Mouse (Mus musculus) hindbrain, embryonic 11.5 days (tissue): Measurements from ENCODE around the gene Daam1. TPM values are rescaled to one million over a fixed set of nuclear protein-coding genes. Genes with fewer than 3 reads are reported as not detected.

Experiments
- ATAC-seq: fragments of 200-750 bp; cut with Nextera tagmentation; 2 replicates; pipeline ENCODE4 v1.8.0; 2017; ENCODE audit warnings: mild to moderate bottlenecking, moderate TSS enrichment, moderate library complexity; ENCODE audit not compliant: low FRiP score
- DNase-seq: peaks from one replicate; pipeline ENCODE4 v3.0.0-alpha.2; 2015; ENCODE audit warnings: low spot score
- H3K27ac ChIP-seq: fragments of 300-500 bp; sonication (generic); 2 replicates; pipeline ENCODE4 v1.5.1; 2014; ENCODE audit warnings: mild to moderate bottlenecking, low read depth, low read length
- H3K27me3 ChIP-seq: fragments of 300-500 bp; sonication (generic); 2 replicates; pipeline ENCODE4 v1.6.1; 2014; ENCODE audit warnings: mild to moderate bottlenecking, low read length, moderate library complexity, mixed read lengths; ENCODE audit not compliant: control insufficient read depth, insufficient read depth
- H3K36me3 ChIP-seq: fragments of 300-500 bp; sonication (generic); 2 replicates; pipeline ENCODE4 v1.6.1; 2014; ENCODE audit warnings: mild to moderate bottlenecking, low read length, moderate library complexity, mixed read lengths; ENCODE audit not compliant: control insufficient read depth, insufficient read depth
- H3K4me1 ChIP-seq: fragments of 300-500 bp; sonication (generic); replicated peaks from 2 replicates; pipeline ENCODE4 v1.6.1; 2014; ENCODE audit warnings: low read length, mixed read lengths; ENCODE audit not compliant: control insufficient read depth, insufficient read depth
- H3K4me2 ChIP-seq: fragments of 300-500 bp; sonication (generic); replicated peaks from 2 replicates; pipeline ENCODE4 v1.6.1; 2014; ENCODE audit warnings: mild to moderate bottlenecking, low read depth, low read length
- H3K4me3 ChIP-seq: fragments of 300-500 bp; sonication (generic); 2 replicates; pipeline ENCODE4 v1.5.1; 2014; ENCODE audit warnings: low read depth, low read length
- H3K9ac ChIP-seq: fragments of 300-500 bp; sonication (generic); 2 replicates; pipeline ENCODE4 v1.6.1; 2014; ENCODE audit warnings: low read depth, low read length
- H3K9me3 ChIP-seq: fragments of 300-500 bp; sonication (generic); 2 replicates; pipeline ENCODE4 v1.6.1; 2016; ENCODE audit warnings: low read length; ENCODE audit not compliant: control insufficient read depth
- WGBS: fragments of 180-500 bp; shearing (Covaris S2); extraction: QIAGEN DNeasy Blood & Tissue Kit; methylation state at CpG from one replicate; pipeline ENCODE4 v1.1.7; 2014; 5-methylcytosine and 5-hydroxymethylcytosine counted together
- polyA plus RNA-seq: library from polyadenylated mRNA; unstranded; fragments of >200 nt; fragmentation: Nextera tagmentation; extraction: Ambion mirVana; gene quantifications from 2 replicates; pipeline ENCODE4 v1.2.1, GENCODE M21; 2014

Gene Daam1
- polyA plus RNA-seq, 1 experiment from 2014 or later, result 30.9 TPM

DNA sequence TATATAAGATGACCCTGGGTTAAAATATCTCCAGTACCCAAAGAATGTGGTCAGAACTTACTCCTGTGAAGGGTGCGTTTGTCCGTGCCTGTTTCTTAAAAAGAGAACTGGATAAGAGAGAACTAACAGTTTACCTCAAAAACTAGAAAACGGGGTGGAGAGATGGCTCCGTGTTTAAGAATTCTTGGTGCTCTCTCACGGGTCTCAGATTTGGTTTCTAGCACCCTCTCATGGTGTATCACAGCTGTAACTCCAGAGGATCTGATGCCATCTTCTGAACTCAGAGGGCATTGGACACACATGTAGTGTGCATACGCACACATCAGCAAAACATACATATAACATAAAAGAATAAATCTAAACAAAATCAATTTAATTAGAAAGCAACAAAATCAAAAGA lies 181.2 kb downstream of the Daam1 start:
- Histone ChIP-seq H3K36me3 (no peaks in the 10 kb centered on the region), H3K4me2 (no peak overlapping the region), H3K4me1 (no peaks in the 10 kb centered on the region), H3K4me3 (no peak overlapping the region), H3K27ac (no peak overlapping the region), H3K9ac (no peak overlapping the region), H3K27me3 (no peaks in the 10 kb centered on the region), H3K9me3 (no peaks in the 10 kb centered on the region)
- no peak for DNase-seq
- ATAC-seq, result no peak
- 88% methylated on average over 6 of the region's 6 CpGs for WGBS

GRCm38 (mm10) chr12:72013711-72014354 lies 183.0 kb downstream of the Daam1 start:
- Histone ChIP-seq H3K27ac (no peak overlapping the region), H3K9me3 (no peaks in the 10 kb centered on the region), H3K27me3 (no peaks in the 10 kb centered on the region), H3K36me3 (no peaks in the 10 kb centered on the region), H3K4me3 (no peak overlapping the region), H3K4me2 (no peak overlapping the region), H3K4me1 (no peaks in the 10 kb centered on the region), H3K9ac (no peak overlapping the region)
- 91% methylated on average over 13 of the region's 13 CpGs for WGBS
- DNase-seq, result no peak
- ATAC-seq, result no peak

DNA sequence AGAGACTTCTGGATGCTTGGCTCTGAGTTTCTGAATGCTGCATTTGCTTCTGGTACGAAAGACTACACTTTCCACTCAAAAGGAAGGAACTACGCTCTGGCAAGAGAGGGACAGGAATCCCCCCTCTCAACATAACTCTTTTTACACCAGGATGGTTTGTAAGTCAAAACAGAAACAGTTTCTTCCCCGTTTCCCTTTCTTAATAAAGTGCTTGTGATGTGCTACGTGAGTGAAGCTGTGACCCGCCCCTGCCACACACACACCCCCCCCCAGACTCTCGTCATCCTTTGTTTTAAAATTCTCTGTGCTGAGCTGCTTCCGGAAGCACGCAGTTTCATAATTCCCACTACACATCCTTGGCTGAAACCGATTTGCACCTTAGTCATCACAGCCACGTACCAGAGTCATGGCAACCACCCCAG lies 183.5 kb downstream of the Daam1 start:
- WGBS, result 79% methylated on average over 10 of the region's 10 CpGs
- Histone ChIP-seq H3K9ac (no peak overlapping the region), H3K9me3 (no peaks in the 10 kb centered on the region), H3K36me3 (no peaks in the 10 kb centered on the region), H3K4me3 (no peak overlapping the region), H3K4me2 (no peak overlapping the region), H3K27ac (no peak overlapping the region), H3K4me1 (no peaks in the 10 kb centered on the region), H3K27me3 (no peaks in the 10 kb centered on the region)
- DNase-seq, result no peak
- ATAC-seq, result no peak

GRCm38 (mm10) chr12:72015296-72015695 lies 184.4 kb downstream of the Daam1 start:
- H3K4me1 ChIP-seq, result no peaks in the 10 kb centered on the region
- no peak overlapping the region for H3K4me2 ChIP-seq
- no peak overlapping the region for H3K9ac ChIP-seq
- H3K9me3 ChIP-seq, result no peaks in the 10 kb centered on the region
- H3K27ac ChIP-seq, result no peak overlapping the region
- H3K4me3 ChIP-seq, result no peak overlapping the region
- DNase-seq (no peak), ATAC-seq (no peak)
- H3K27me3 ChIP-seq, result no peaks in the 10 kb centered on the region
- H3K36me3 ChIP-seq, result no peaks in the 10 kb centered on the region
- whole genome bisulfite sequencing, result 72% methylated on average over 5 of the region's 5 CpGs

GRCm38 (mm10) chr12:72020285-72020684 lies 189.4 kb downstream of the Daam1 start:
- Histone ChIP-seq H3K27ac (no peak overlapping the region), H3K4me2 (no peak overlapping the region), H3K27me3 (no peaks in the 10 kb centered on the region), H3K36me3 (no peaks in the 10 kb centered on the region), H3K4me1 (0 out of 2 replicates have a peak, but pooled peaks cover under 1% of the 10 kb centered on the region), H3K9ac (no peak overlapping the region), H3K4me3 (no peak overlapping the region), H3K9me3 (no peaks in the 10 kb centered on the region)
- ATAC-seq (no peak), DNase-seq (no peak)
- 89% methylated on average over 4 of the region's 4 CpGs for whole genome bisulfite sequencing

GRCm38 (mm10) chr12:72021543-72021942 lies 190.7 kb downstream of the Daam1 start:
- DNase-seq, result no peak
- Histone ChIP-seq H3K9ac (no peak overlapping the region), H3K4me2 (no peak overlapping the region), H3K27ac (no peak overlapping the region), H3K27me3 (no peaks in the 10 kb centered on the region), H3K4me3 (no peak overlapping the region), H3K9me3 (no peaks in the 10 kb centered on the region), H3K4me1 (0 out of 2 replicates have a peak, but pooled peaks cover 2% of the 10 kb centered on the region), H3K36me3 (no peaks in the 10 kb centered on the region)
- ATAC-seq, result no peak
- WGBS, result 78% methylated on average over 5 of the region's 5 CpGs

DNA sequence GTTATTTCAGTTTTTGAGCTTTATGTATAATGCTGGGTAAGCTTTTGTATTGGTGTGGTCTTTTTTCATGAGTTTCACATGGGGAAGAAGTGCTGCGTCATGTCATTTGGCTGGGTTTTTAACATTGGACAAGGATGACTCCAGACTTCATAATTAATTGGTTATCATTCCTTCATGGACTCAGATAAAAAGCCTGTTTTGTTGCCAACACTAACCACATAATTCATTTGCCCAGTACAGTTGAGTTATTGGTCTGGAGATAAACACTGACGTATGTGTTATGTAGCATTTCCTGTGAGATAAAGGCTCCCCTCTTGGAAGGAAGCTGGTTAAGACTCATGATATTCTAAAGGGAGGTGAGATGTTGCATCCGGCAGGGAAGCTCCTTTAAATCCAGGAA lies 191.9 kb downstream of the Daam1 start:
- no peak overlapping the region for H3K9ac ChIP-seq
- no peaks in the 10 kb centered on the region for H3K9me3 ChIP-seq
- 94% methylated on average over 3 of the region's 3 CpGs for WGBS
- ATAC-seq (no peak), DNase-seq (no peak)
- no peaks in the 10 kb centered on the region; the same call in 1 of the 2 replicates for H3K27me3 ChIP-seq
- 0 out of 2 replicates have a peak, but pooled peaks cover 2% of the 10 kb centered on the region for H3K4me1 ChIP-seq
- H3K4me3 ChIP-seq, result no peak overlapping the region
- no peaks in the 10 kb centered on the region for H3K36me3 ChIP-seq
- H3K27ac ChIP-seq, result no peak overlapping the region
- H3K4me2 ChIP-seq, result no peak overlapping the region

DNA sequence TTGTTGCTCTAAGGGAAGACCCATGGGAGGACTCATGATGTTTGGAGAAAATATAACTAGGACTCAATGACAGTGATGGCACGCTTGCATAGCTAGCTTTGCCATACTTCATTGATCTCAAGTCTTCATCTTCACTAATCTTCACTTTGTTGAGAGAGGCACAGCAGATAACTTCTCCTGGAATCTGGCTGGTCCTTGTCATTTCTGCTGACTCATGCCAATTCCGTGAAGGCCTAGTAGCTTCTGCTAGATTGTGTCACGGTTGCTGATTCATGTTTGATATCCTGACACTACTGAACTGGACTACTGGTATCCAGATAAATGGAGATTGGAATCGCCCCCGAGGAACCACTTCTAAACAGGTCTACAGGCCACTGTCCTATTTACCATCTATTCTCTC lies 192.7 kb downstream of the Daam1 start:
- Histone ChIP-seq H3K4me1 (0 out of 2 replicates have a peak, but pooled peaks cover 2% of the 10 kb centered on the region), H3K36me3 (no peaks in the 10 kb centered on the region), H3K4me2 (no peak overlapping the region), H3K9me3 (no peaks in the 10 kb centered on the region), H3K9ac (no peak overlapping the region), H3K4me3 (no peak overlapping the region), H3K27ac (no peak overlapping the region), H3K27me3 (no peaks in the 10 kb centered on the region; the same call in 1 of the 2 replicates)
- ATAC-seq (no peak), DNase-seq (no peak)
- WGBS, result 94% methylated on average over 5 of the region's 5 CpGs

GRCm38 (mm10) chr12:72025275-72025795 lies 194.5 kb downstream of the Daam1 start:
- Histone ChIP-seq H3K4me3 (no peak overlapping the region), H3K9me3 (no peaks in the 10 kb centered on the region), H3K27me3 (no peaks in the 10 kb centered on the region; the same call in 1 of the 2 replicates), H3K4me2 (no peak overlapping the region), H3K4me1 (0 out of 2 replicates have a peak, but pooled peaks cover 2% of the 10 kb centered on the region), H3K36me3 (no peaks in the 10 kb centered on the region), H3K9ac (no peak overlapping the region), H3K27ac (no peak overlapping the region)
- ATAC-seq (no peak), DNase-seq (peak; percentile 15)
- WGBS, result 14% methylated on average over 6 of the region's 6 CpGs
